Mouse (Mus musculus) ES-E14 (cell line): ENCODE results near the gene Gm13871.
"Not testable (repeated sequence)": the region's sequence is repeated elsewhere in the genome, so short reads cannot be mapped to it uniquely, and the experiment has no call there.

Source experiments
- HCFC1 ChIP-seq: IDR thresholded peaks from 2 replicates; pipeline ENCODE4 v1.6.1; 2012; ENCODE audit warnings: low read length, inconsistent platforms, borderline replicate concordance; ENCODE audit not compliant: insufficient read depth
- ZC3H11A ChIP-seq: IDR thresholded peaks from 2 replicates; pipeline ENCODE4 v1.6.1; 2012; ENCODE audit warnings: low read depth, mild to moderate bottlenecking, inconsistent platforms, low read length, borderline replicate concordance
- ZNF384 ChIP-seq: IDR thresholded peaks from 2 replicates; pipeline ENCODE4 v1.6.1; 2012; ENCODE audit warnings: low read depth, low read length, inconsistent platforms

- TF ChIP-seq HCFC1, ZC3H11A, ZNF384: not testable (repeated sequence)
These were observed 29.6 kb downstream of the Gm13871 start, which contains the start of gene Gm11758 for GRCm38 (mm10) chr4:73876166-73876565.
